Mouse (Mus musculus) layer of hippocampus, adult 2 months (tissue): ENCODE results near the gene Kiss1. TPM values are rescaled to one million over a fixed set of nuclear protein-coding genes. Genes with fewer than 3 reads are reported as not detected.
"Not testable (repeated sequence)": the region's sequence is repeated elsewhere in the genome, so short reads cannot be mapped to it uniquely, and the experiment has no call there.

Experiments used
- DNase-seq, 2 experiments: peaks; one replicate each; pipeline ENCODE4 v3.0.0; 2022; ENCODE audit warnings: low spot score in 2 of 2
- H3K27ac ChIP-seq: fragments of 200-600 bp; 2 replicates; pipeline ENCODE4 v1.8.1; 2022
- H3K4me3 ChIP-seq: fragments of 200-600 bp; 2 replicates; pipeline ENCODE4 v1.8.1; 2022; ENCODE audit warnings: mild to moderate bottlenecking
- CTCF ChIP-seq: fragments of 200-600 bp; conservative IDR thresholded peaks from 2 replicates; pipeline ENCODE4 v1.8.1; 2022; ENCODE audit warnings: antibody characterized with exemption, mild to moderate bottlenecking, moderate library complexity
- total RNA-seq, 2 experiments: library from RNA; stranded (reverse); gene quantifications; 2 replicates each; pipeline ENCODE4 v1.2.3; 2021

Gene Kiss1
- total RNA-seq, 2 experiments from 2014 or later: not detected

DNA sequence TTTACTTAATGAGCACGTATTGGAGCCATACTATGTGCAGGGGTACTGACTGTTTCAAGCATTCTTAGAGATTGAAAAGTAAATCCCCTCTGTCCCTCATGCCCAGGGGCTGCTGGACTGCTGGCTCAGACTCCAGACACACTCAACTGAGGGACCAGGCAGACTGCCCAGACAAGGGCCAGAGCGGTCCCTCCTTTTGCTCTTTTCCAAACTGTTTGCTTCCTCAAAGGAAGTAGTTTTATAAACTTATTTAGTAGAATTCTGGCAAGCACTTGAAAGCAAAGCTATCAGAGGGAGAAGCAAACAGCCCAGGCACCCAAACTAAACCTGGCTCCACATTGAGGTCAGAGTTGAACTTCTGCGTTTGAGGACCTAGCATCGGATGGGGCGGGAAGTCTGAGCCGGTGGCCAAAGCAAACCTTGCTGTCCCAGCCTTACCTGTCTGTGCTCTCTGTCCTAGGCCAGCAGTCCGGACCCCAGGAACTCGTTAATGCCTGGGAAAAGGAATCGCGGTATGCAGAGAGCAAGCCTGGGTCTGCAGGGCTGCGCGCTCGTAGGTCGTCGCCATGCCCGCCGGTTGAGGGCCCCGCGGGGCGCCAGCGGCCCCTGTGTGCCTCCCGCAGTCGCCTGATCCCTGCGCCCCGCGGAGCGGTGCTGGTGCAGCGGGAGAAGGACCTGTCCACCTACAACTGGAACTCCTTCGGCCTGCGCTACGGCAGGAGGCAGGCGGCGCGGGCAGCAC is 7.4 kb downstream of the Kiss1 start:
- no peak for DNase-seq
- H3K4me3 ChIP-seq: peak overlapping the region; percentile 33
- TF ChIP-seq CTCF: no peak
- H3K27ac ChIP-seq: no peak overlapping the region

- TF ChIP-seq CTCF: no peak
- peak overlapping the region; percentile 33 for H3K4me3 ChIP-seq
- no peak for DNase-seq
- no peak overlapping the region for H3K27ac ChIP-seq
Measured at GRCm38 (mm10) chr1:133329638-133329964, 7.9 kb downstream of the Kiss1 start.

DNA sequence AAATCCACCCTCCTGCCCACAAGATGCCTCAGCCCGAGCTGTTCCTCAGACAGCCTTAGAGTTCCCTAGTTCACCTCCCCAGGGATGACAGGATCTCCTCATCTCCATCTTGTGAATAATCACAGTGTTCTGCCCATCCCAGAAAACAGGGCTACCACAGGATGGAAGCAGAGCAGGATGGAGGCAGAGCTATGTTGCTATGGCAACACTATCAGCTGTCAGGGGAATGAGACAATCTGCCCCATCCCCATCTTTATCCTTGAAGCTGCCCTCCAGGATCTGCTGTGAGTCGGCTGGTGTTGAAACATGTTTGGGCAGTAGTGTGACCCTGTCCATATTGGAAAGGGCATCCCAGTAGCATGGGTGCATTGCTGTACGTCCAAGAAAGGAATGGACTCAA is 9.5 kb downstream of the Kiss1 start:
- H3K27ac ChIP-seq: peak overlapping the region; percentile 55
- DNase-seq: peak in 1 of 2 experiments; percentile 62

GRCm38 (mm10) chr1:133332656-133333430 is 11.2 kb downstream of the Kiss1 start:
- H3K4me3 ChIP-seq: no peak overlapping the region
- TF ChIP-seq CTCF: no peak
- DNase-seq: no peak
- no peak overlapping the region for H3K27ac ChIP-seq

More for the DNA sequence above, 9.5 kb downstream of the Kiss1 start:
- TF ChIP-seq CTCF: no peak
- H3K4me3 ChIP-seq: no peak overlapping the region

DNA sequence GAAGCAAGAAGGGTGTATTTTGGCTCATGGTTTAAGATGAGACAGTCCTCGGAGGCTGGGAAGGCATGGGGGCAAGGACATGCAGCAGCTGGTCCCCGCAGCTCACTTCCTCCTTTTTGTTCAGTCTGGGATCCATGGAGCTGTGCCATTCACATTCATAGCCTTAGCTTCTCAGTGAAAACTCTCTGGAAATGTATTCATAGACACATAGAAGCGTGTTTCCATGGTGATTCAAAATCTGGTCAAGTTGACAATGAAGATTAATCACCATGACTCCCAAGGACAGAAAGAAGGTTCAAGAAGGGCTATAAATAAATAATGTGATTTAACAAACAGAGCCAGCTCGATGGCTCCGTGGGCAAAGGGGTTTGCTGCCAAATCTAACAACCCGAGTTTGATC is 12.3 kb downstream of the Kiss1 start:
- DNase-seq: no peak
- Histone ChIP-seq H3K4me3 (no peak overlapping the region), H3K27ac (no peak overlapping the region)
- no peak for TF ChIP-seq CTCF

DNA sequence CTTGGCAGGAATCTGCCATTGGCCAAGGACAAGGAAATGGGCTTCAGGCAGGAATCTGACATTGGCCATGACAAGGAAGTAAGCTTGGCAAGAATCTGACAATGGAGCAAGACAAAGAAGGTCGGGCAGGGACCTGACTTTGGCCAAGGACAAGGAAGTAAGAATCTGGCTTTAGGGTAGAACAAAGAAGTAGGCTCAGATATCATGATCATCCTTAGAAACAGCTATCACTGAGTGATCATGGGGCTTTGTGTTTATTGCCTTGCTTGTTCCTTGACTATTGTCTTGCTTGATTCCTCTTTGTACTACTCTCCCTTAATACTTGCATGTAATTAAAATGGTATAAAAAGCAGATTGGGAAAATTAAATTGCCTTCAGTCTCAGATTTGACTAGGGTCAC is 18.7 kb downstream of the Kiss1 start:
- DNase-seq, H3K4me3 ChIP-seq, H3K27ac ChIP-seq: not testable (repeated sequence)

DNA sequence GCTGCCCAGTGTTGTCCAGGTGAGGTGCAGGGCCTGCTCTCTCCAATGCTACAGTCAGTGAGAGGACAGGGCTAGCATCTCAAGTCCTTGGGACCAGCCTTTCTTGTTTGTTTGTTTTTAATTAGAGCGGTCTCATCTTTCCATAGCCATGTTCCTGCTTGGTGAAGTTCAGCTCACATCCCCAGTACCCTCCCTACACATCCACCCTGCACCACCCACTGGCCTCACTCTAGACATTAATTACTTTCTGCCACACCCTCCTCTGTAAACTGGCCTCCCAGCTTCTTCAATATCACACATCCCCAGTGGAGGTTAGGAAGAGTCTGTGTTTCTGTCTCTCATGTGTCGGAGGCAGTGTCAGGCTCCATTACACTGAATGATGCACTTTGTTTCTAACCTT is 22.7 kb downstream of the Kiss1 start:
- Histone ChIP-seq H3K4me3 (no peak overlapping the region), H3K27ac (no peak overlapping the region)
- no peak for DNase-seq
- no peak for TF ChIP-seq CTCF

DNA sequence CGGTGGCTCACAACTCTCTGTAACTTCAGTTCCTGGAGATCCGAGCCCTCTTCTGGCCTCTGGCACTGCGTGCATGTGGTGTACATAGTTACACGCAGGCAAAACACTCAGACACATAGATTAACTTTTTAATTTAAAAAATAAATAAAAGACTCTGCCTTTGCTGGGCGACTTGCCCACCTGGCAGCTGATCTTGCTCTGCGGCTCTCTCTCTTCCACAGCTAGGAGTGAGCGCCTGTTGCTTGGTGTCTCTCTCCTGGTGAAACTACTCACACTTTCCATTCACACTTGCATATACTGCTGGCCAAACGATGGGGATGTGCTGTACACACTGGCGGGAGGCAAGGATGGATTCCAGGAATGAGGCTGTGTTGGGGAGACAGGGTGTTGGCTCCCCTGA is 24.9 kb downstream of the Kiss1 start:
- no peak for TF ChIP-seq CTCF
- no peak for DNase-seq
- Histone ChIP-seq H3K4me3 (no peak overlapping the region), H3K27ac (no peak overlapping the region)

DNA sequence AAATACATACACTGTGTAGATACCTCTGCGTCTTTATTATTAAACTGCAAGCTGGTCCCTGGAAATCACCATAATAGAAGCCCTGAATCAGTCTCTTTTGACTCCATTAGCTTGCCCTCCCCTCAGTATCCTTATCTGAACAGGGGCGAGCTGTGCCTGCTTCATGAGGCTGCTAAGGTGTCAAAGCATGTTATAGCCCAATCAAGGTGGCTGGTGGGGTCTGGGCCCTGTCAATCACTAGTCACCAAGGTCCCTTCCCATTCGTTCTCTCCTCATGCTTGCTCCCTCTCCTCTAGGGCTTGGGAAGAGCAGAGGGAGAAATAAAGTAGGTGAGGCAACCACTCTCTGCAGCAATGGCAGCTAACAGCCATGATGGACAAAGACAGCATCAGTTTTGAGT is 25.6 kb downstream of the Kiss1 start:
- TF ChIP-seq CTCF: no peak
- no peak overlapping the region for H3K4me3 ChIP-seq
- no peak for DNase-seq
- H3K27ac ChIP-seq: no peak overlapping the region

- no peak for DNase-seq
- TF ChIP-seq CTCF: no peak
Measured at GRCm38 (mm10) chr1:133347693-133348520, 26.2 kb downstream of the Kiss1 start.

DNA sequence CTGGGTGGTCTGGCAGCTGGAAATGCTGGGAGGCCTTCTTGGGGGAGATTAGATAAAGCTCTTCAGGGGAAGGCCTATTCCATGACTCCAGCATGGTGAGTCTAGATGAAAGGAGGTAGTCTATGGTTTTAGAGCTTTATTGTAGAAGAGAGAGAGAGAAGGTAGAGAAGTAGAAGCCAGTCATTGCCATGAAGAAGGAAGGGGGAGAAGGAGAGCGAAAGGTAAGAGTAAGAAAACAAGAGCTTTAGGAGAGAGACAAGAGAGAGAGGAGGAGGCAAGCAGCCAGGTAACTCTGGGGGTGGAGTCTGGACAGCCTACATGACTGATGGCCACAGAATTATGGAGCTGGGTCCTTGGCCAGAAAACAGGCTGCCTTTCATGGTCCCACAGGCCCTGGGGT is 28.5 kb downstream of the Kiss1 start, which contains the start of gene Ren1:
TSS of gene Ren1 (plus strand) at position 301 of the 400 bp plus-strand sequence.
- H3K4me3 ChIP-seq: no peak within 1 kb of the TSS
- no peak for TF ChIP-seq CTCF
- no peak for DNase-seq
- H3K27ac ChIP-seq: no peak within 1 kb of the TSS

More at GRCm38 (mm10) chr1:133347693-133348520, 26.2 kb downstream of the Kiss1 start:
- H3K4me3 ChIP-seq: no peak overlapping the region
- H3K27ac ChIP-seq: no peak overlapping the region

- no peak for DNase-seq
- TF ChIP-seq CTCF: no peak
- H3K27ac ChIP-seq: peak overlapping the region; percentile 60
- H3K4me3 ChIP-seq: no peak overlapping the region
Measured at GRCm38 (mm10) chr1:133351762-133352161, 30.1 kb downstream of the Kiss1 start.

GRCm38 (mm10) chr1:133353371-133353809 is 31.7 kb downstream of the Kiss1 start:
- no peak overlapping the region for H3K27ac ChIP-seq
- peak; percentile 100 for TF ChIP-seq CTCF
- no peak overlapping the region for H3K4me3 ChIP-seq
- DNase-seq: peak; percentile 77 to 86
